Mouse (Mus musculus) cerebellum, adult 2 months (tissue): ENCODE results near the gene Slc35g2.

Source experiments
- CTCF ChIP-seq: fragments of 200-500 bp; IDR thresholded peaks from 2 replicates; pipeline ENCODE4 v1.5.1; 2011; ENCODE audit warnings: low read depth, mild to moderate bottlenecking, control low read depth, low read length, moderate library complexity, borderline replicate concordance; ENCODE audit not compliant: insufficient read depth
- POLR2A ChIP-seq: fragments of 200-500 bp; IDR thresholded peaks from 2 replicates; pipeline ENCODE4 v1.6.1; 2011; ENCODE audit warnings: low read length, control low read depth, borderline replicate concordance; ENCODE audit not compliant: insufficient read depth

- TF ChIP-seq CTCF (no peak), POLR2A (no peak)
These were observed 11.9 kb downstream of the Slc35g2 start for GRCm38 (mm10) chr9:100558991-100559390.
